Mouse (Mus musculus) right cerebral cortex, postnatal 36 days (tissue): ENCODE measurements at regions not wholly inside any gene's neighbourhood (a gene's known extent, or its start where the extent isn't known, plus 50 kb on each side); places are given as distances from the start of the nearest gene placed in this dataset.

Source experiments
- DNase-seq, 2 experiments: peaks; one replicate each; pipeline ENCODE4 v3.0.0; 2022; ENCODE audit warnings: low spot score in 2 of 2, mixed read lengths in 1 of 2

GRCm38 (mm10) chr17:4198001-4198400, 501.9 kb upstream of the Nox3 start:
- DNase-seq, result no peak

GRCm38 (mm10) chr17:4199698-4200153, 503.7 kb upstream of the Nox3 start:
- DNase-seq, result no peak

GRCm38 (mm10) chr17:4201300-4201699, 505.2 kb upstream of the Nox3 start:
- no peak for DNase-seq

- DNase-seq, result no peak
Observed at GRCm38 (mm10) chr17:4208142-4208925, 512.3 kb upstream of the Nox3 start.

- no peak for DNase-seq
Observed at GRCm38 (mm10) chr17:4209650-4210049, 513.6 kb upstream of the Nox3 start.

- peak; percentile 7 to 47 for DNase-seq
Observed at GRCm38 (mm10) chr17:4212586-4212985, 516.5 kb upstream of the Nox3 start.

GRCm38 (mm10) chr17:4214970-4215369, 518.9 kb upstream of the Nox3 start:
- DNase-seq, result no peak

GRCm38 (mm10) chr17:4216203-4216602, 520.1 kb upstream of the Nox3 start:
- no peak for DNase-seq

- no peak for DNase-seq
Observed at GRCm38 (mm10) chr17:4216750-4217149, 520.7 kb upstream of the Nox3 start.

GRCm38 (mm10) chr17:4220661-4221360, 524.8 kb upstream of the Nox3 start:
- peak in 1 of 2 experiments; percentile 34 for DNase-seq

GRCm38 (mm10) chr17:4227889-4228288, 531.8 kb upstream of the Nox3 start:
- DNase-seq, result no peak

GRCm38 (mm10) chr17:4229969-4230368, 533.9 kb upstream of the Nox3 start:
- no peak for DNase-seq

- no peak for DNase-seq
Observed at GRCm38 (mm10) chr17:4250476-4250875, 554.4 kb upstream of the Nox3 start.

- no peak for DNase-seq
Observed at GRCm38 (mm10) chr17:4265471-4265870, 569.4 kb upstream of the Nox3 start.

GRCm38 (mm10) chr17:4265946-4266345, 569.9 kb upstream of the Nox3 start:
- no peak for DNase-seq

GRCm38 (mm10) chr17:4266487-4266886, 570.4 kb upstream of the Nox3 start:
- DNase-seq, result no peak

- DNase-seq, result no peak
Observed at GRCm38 (mm10) chr17:4268380-4268779, 572.3 kb upstream of the Nox3 start.

- DNase-seq, result no peak
Observed at GRCm38 (mm10) chr17:4272456-4272855, 576.4 kb upstream of the Nox3 start.

- DNase-seq, result no peak
Observed at GRCm38 (mm10) chr17:4276722-4277121, 580.7 kb upstream of the Nox3 start.

GRCm38 (mm10) chr17:4278239-4278827, 582.3 kb upstream of the Nox3 start:
- peak in 1 of 2 experiments; percentile 9 for DNase-seq

GRCm38 (mm10) chr17:4281451-4281850, 585.4 kb upstream of the Nox3 start:
- no peak for DNase-seq

- no peak for DNase-seq
Observed at GRCm38 (mm10) chr17:4291418-4291817, 595.4 kb upstream of the Nox3 start.
